Mouse (Mus musculus): ENCODE data around the gene Nmur1.
A peak's percentile ranks its signal among the peaks of the same experiment; 100 is the strongest.

GRCm38 (mm10) chr1:86440171-86440886, 14.3 kb upstream of the Nmur1 start:
- TF ChIP-seq CTCF (IDR thresholded peaks at IDR 0.05; ENCODE audit: low read depth) (peak; percentile 100), EP300 (IDR thresholded peaks at IDR 0.05; ENCODE audit: low read depth) (0 out of 2 replicates have a peak, but pooled peaks have one; percentile 56)
